Mouse (Mus musculus) C2C12 (cell line): ENCODE results near the gene Mafg. TPM values are rescaled to one million over a fixed set of nuclear protein-coding genes. Genes with fewer than 3 reads are reported as not detected.

Source experiments
- H3K27me3 ChIP-seq: one replicate; pipeline ENCODE4 v1.6.1; 2011; ENCODE audit not compliant: control insufficient read depth, insufficient read depth, insufficient read length
- H3K36me3 ChIP-seq: one replicate; pipeline ENCODE4 v1.6.1; 2011; ENCODE audit not compliant: control insufficient read depth, insufficient read depth
- H3K4me3 ChIP-seq: one replicate; pipeline ENCODE4 v1.5.1; 2011; ENCODE audit warnings: mild to moderate bottlenecking, control low read depth; ENCODE audit not compliant: poor library complexity, insufficient read depth, severe bottlenecking
- H3K79me2 ChIP-seq: one replicate; pipeline ENCODE4 v1.6.1; 2011; ENCODE audit not compliant: control insufficient read depth, insufficient read depth
- H3K79me3 ChIP-seq: one replicate; pipeline ENCODE4 v1.6.1; 2011; ENCODE audit warnings: low read depth, control low read depth
- H3ac ChIP-seq: one replicate; pipeline ENCODE3; 2011; ENCODE audit warnings: low read depth; ENCODE audit not compliant: control insufficient read depth, insufficient read length
- CEBPB ChIP-seq: IDR thresholded peaks from one replicate; pipeline ENCODE4 v1.6.1; 2011; ENCODE audit warnings: low read depth, mild to moderate bottlenecking, control low read depth, moderate library complexity
- CTCF ChIP-seq: IDR thresholded peaks from one replicate; pipeline ENCODE4 v1.5.1; 2011; ENCODE audit not compliant: control insufficient read depth, insufficient read depth, insufficient read length
- FOSL1 ChIP-seq: IDR thresholded peaks from one replicate; pipeline ENCODE4 v1.8.0; 2011; ENCODE audit warnings: mild to moderate bottlenecking, low read length; ENCODE audit not compliant: poor library complexity, insufficient read depth, severe bottlenecking
- MAX ChIP-seq: IDR thresholded peaks from one replicate; pipeline ENCODE4 v1.6.1; 2011; ENCODE audit warnings: mild to moderate bottlenecking, control low read depth
- MYOD1 ChIP-seq: IDR thresholded peaks from one replicate; pipeline ENCODE4 v1.6.1; 2011; ENCODE audit warnings: low read depth; ENCODE audit not compliant: control insufficient read depth, insufficient read length
- MYOG ChIP-seq: IDR thresholded peaks from one replicate; pipeline ENCODE4 v1.6.1; 2011; ENCODE audit not compliant: control insufficient read depth, insufficient read length; ENCODE audit errors: extremely low read depth
- USF1 ChIP-seq: IDR thresholded peaks from one replicate; pipeline ENCODE4 v1.6.1; 2011; ENCODE audit warnings: low read depth, mild to moderate bottlenecking, control low read depth, moderate library complexity
- polyA plus RNA-seq: library from polyadenylated mRNA; unstranded; fragments of >200 nt; fragmentation: generic; extraction: Trizol; gene quantifications from one replicate; pipeline ENCODE4 v1.2.1, GENCODE M21; 2012; ENCODE audit warnings: missing spikeins

The Mafg gene
- polyA plus RNA-seq, 1 experiment, result 33.3 TPM

- Histone ChIP-seq H3K27me3 (no peaks in the 10 kb centered on the region), H3K79me2 (peaks cover 28% of the 10 kb centered on the region), H3K4me3 (no peak overlapping the region), H3ac (no peak overlapping the region), H3K36me3 (peaks cover 50% of the 10 kb centered on the region), H3K79me3 (peaks cover 18% of the 10 kb centered on the region)
- TF ChIP-seq FOSL1, result no peak
- no peak for TF ChIP-seq CTCF
- no peak for TF ChIP-seq MYOD1
- TF ChIP-seq MAX, result no peak
- TF ChIP-seq MYOG, result no peak
Observed at GRCm38 (mm10) chr11:120613976-120614375, 19.4 kb downstream of the Mafg start.

DNA sequence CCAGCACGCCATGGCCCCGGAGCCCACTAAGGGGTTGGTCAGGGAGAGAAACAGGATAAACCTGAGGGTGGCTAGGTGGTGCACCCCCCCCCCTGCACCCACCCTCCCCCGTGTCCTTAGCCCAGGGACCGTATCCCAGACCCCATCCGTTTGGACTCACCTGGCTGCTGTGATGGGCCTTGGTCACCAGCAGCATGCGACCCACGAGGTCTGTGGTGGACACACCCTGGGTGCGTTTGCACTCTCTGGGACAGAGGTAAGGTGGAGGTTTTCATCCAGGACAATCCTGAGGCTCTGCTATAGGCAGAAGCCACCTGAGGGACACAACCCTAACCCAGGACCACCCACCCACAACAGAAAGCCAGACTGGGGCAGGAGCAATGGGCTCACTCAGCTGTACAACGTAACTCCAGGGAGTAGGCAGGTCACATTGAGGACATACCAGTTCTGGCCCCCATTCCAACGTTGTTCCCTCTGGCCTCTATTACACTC lies 19.9 kb downstream of the Mafg start:
- peaks cover 46% of the 10 kb centered on the region for H3K36me3 ChIP-seq
- peaks cover 28% of the 10 kb centered on the region for H3K79me2 ChIP-seq
- no peak for TF ChIP-seq CTCF
- no peak for TF ChIP-seq MYOG
- no peak for TF ChIP-seq CEBPB
- no peak for TF ChIP-seq MYOD1
- TF ChIP-seq FOSL1, result no peak
- no peak for TF ChIP-seq MAX
- TF ChIP-seq USF1, result no peak

DNA sequence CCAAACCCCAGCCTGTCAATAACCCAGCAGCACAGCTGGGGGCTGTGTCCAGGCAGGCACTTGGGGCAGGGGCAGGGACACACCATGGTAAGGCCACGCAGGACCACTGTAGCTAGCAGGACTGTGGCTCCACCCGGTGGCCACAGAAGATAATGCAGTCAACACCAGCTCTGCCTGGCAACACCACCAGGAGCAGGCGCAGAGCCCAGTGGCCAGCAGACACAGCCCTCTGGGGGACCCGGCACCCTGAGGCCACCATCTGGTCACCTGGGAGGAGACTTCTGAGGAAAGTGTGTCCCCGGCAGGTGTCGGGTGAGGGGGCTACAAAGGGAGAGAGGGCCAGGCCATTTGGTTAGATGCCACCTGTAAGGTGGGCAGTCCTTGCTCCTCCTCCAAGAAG lies 20.6 kb downstream of the Mafg start:
- peaks cover 18% of the 10 kb centered on the region for H3K79me3 ChIP-seq
- H3ac ChIP-seq, result no peak overlapping the region
- peak; percentile 93 for TF ChIP-seq CTCF
- no peak for TF ChIP-seq MYOG
- H3K27me3 ChIP-seq, result no peaks in the 10 kb centered on the region
- peaks cover 40% of the 10 kb centered on the region for H3K36me3 ChIP-seq
- H3K79me2 ChIP-seq, result peaks cover 28% of the 10 kb centered on the region
- H3K4me3 ChIP-seq, result no peak overlapping the region

More for the DNA sequence above, 19.9 kb downstream of the Mafg start:
- Histone ChIP-seq H3ac (no peak overlapping the region), H3K27me3 (no peaks in the 10 kb centered on the region), H3K4me3 (no peak overlapping the region), H3K79me3 (peaks cover 18% of the 10 kb centered on the region)

DNA sequence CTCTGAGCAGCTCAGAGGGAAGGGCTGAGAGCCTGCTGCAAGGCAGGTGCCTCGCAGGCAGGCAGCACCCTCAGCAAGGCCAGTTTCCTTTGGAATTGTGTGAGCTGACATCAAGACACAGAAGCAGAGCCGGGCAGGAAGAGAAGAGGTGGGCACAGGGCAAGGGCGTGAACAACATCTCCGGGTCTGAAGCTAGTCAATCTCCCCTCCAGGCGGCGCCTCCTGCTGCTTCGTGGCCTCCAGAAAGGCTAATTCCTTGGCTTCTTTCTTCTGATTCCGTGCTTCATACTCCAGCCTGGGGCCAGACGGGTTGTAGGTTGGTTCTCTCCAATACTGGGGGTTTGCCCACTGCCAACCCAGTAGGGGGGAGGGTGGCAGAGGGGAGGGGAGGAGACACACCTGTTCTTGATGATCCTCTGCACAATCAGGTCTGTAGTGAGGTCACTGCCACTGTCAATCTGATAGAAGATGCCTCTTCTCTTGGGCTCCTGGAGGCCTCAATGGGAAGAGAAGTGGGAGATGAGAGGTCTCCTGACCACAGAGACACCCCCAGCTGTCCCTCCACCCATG lies 22.8 kb downstream of the Mafg start:
- Histone ChIP-seq H3K4me3 (no peak overlapping the region), H3ac (no peak overlapping the region), H3K36me3 (peaks cover 45% of the 10 kb centered on the region), H3K79me3 (peaks cover 5% of the 10 kb centered on the region), H3K79me2 (peaks cover 7% of the 10 kb centered on the region), H3K27me3 (no peaks in the 10 kb centered on the region)
- TF ChIP-seq CTCF, result no peak
- TF ChIP-seq MAX, result no peak
- no peak for TF ChIP-seq MYOG
- no peak for TF ChIP-seq FOSL1
- TF ChIP-seq USF1, result no peak
- TF ChIP-seq MYOD1, result no peak
- TF ChIP-seq CEBPB, result no peak

GRCm38 (mm10) chr11:120609250-120609649 lies 24.1 kb downstream of the Mafg start:
- no peak for TF ChIP-seq MYOD1
- Histone ChIP-seq H3K79me3 (no peaks in the 10 kb centered on the region), H3K4me3 (no peak overlapping the region), H3ac (no peak overlapping the region), H3K79me2 (no peaks in the 10 kb centered on the region), H3K27me3 (no peaks in the 10 kb centered on the region), H3K36me3 (peaks cover 42% of the 10 kb centered on the region)

DNA sequence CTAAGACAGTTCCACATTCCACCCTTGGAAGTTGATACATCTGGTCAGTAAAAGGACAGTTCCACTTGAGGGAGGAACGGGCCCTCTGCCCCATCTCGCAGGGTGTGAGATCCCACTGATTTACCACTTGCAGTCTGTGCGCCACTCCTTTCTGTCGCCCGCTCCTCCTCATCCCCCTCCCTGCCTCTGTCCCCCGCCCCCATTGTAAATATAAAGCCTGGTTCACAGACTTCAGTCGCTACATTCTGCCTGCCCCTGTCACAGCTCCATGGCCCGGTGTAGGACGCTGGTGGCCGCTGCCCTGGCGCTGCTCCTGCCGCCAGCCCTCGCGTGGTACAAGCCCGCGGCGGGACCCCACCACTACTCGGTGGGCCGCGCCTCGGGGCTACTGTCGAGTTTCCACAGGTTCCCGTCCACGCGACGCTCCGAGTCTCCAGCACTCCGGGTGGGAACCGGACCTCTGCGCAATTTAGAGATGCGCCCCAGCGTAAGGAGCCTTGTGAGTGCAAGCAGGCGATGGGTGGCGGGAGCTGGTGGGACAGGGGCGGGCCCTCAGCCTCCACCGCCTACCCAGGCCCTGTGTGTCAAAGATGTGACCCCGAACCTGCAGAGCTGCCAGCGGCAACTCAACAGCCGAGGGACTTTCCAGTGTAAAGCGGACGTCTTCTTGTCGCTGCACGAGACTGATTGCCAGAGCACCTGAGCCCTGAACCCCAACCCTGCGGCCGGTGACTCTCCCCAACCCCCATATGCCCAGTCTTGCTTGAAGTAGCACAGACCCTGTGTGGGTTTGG lies 25.0 kb downstream of the Mafg start, which contains the start of gene Npb:
Npb (plus strand) TSS at position 237 of the 794 bp plus-strand sequence.
- H3ac ChIP-seq, result no peak within 1 kb of the TSS
- no peaks in the 10 kb centered on the region for H3K27me3 ChIP-seq
- H3K4me3 ChIP-seq, result no peak within 1 kb of the TSS
- TF ChIP-seq MYOG, result no peak
- H3K36me3 ChIP-seq, result peaks cover 48% of the 10 kb centered on the region
- no peaks in the 10 kb centered on the region for H3K79me3 ChIP-seq
- H3K79me2 ChIP-seq, result no peaks in the 10 kb centered on the region
